Mouse (Mus musculus): Measurements from ENCODE around the gene Gm648. TPM values are rescaled to one million over a fixed set of nuclear protein-coding genes. Genes with fewer than 3 reads are reported as not detected.
A peak's percentile ranks its signal among the peaks of the same experiment; 100 is the strongest.

The Gm648 gene
- polyA plus RNA-seq (2014; fragmentation: Nextera tagmentation; extraction: Ambion mirVana): 0.19 TPM in 1 of 2 replicates, not detected in the other

GRCm38 (mm10) chrX:56549506-56549905, at the start of gene Gm648:
Gene Gm648 (minus strand): TSS chrX:56549606.
- Histone ChIP-seq H3K27ac (ENCODE audit: low read depth, low read length) (no peak within 1 kb of the TSS), H3K9ac (ENCODE audit: low read length) (no peak within 1 kb of the TSS), H3K9me3 (ENCODE audit: control insufficient read depth, low read length) (no peaks in the 10 kb centered on the region), H3K4me3 (ENCODE audit: low read depth, low read length) (no peak within 1 kb of the TSS), H3K36me3 (ENCODE audit: control insufficient read depth, insufficient read depth, low read length) (no peaks in the 10 kb centered on the region), H3K27me3 (ENCODE audit: control insufficient read depth, insufficient read depth, low read length) (no peaks in the 10 kb centered on the region), H3K4me2 (ENCODE audit: low read depth, low read length, severe bottlenecking) (no peak within 1 kb of the TSS), H3K4me1 (replicated peaks; ENCODE audit: control insufficient read depth, insufficient read depth, low read length) (no peaks in the 10 kb centered on the region)
- DNase-seq (ENCODE audit: low spot score): no peak
- WGBS: 85% methylated on average over 7 of the region's 7 CpGs
- ATAC-seq (replicated peaks; ENCODE audit: low FRiP score): no peak

DNA sequence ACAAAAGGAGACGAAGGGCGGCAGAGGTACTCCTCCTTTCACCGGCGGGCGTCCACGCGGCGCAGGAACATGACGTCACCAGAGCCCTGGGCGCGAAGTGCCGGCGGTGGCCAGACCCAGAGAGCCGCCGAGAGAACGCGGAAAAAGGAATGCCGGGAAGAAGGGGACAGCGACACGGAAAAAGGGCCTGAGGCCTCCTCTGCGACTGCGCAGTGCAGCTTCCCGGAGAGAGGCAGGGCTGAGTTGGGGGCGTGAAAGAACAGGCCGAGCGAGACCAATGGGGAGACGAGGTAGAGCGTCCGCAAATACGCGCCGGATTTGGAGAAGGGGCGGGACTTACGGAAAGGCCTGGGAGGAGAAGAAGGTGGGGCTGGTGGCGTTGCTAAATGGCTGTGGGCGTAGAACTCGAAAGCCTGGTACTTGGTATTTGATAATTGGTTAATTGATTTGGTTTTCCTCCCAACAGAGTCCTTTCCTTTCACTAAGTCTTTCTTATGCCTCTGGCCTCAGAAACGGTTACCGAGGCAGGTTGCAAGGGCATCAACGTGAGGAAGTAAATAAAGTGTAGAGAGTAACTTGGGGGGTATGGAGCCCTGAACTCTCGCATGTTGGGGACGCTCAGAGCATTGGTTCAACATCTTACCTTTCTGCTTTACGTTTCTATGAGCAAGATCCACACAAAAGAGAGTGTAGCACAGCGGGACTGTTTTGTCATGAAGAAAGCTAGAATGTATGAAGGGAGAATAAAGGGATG, 48.7 kb upstream of the Gm648 start, which contains the start of gene Mmgt1:
Gene Mmgt1, minus strand, starts transcription at position 183 of the 754 bp plus-strand sequence.
- Histone ChIP-seq H3K4me2 (ENCODE audit: low read depth, low read length, severe bottlenecking) (peak within 1 kb of the TSS; percentile 51), H3K4me3 (ENCODE audit: low read depth, low read length) (peak within 1 kb of the TSS; percentile 61), H3K27ac (ENCODE audit: low read depth, low read length) (0 out of 2 replicates have a peak within 1 kb of the TSS, but pooled peaks have one; percentile 25), H3K4me1 (replicated peaks; ENCODE audit: control insufficient read depth, insufficient read depth, low read length) (no peaks in the 10 kb centered on the region), H3K9me3 (ENCODE audit: control insufficient read depth, low read length) (no peaks in the 10 kb centered on the region), H3K9ac (ENCODE audit: low read length) (peak within 1 kb of the TSS; percentile 83), H3K27me3 (ENCODE audit: control insufficient read depth, insufficient read depth, low read length) (no peaks in the 10 kb centered on the region), H3K36me3 (ENCODE audit: control insufficient read depth, insufficient read depth, low read length) (no peaks in the 10 kb centered on the region)
- DNase-seq (ENCODE audit: low spot score) (peak; percentile 94), ATAC-seq (replicated peaks; ENCODE audit: low FRiP score) (peak; percentile 99)
- 10% methylated on average over 44 of the region's 44 CpGs for WGBS

DNA sequence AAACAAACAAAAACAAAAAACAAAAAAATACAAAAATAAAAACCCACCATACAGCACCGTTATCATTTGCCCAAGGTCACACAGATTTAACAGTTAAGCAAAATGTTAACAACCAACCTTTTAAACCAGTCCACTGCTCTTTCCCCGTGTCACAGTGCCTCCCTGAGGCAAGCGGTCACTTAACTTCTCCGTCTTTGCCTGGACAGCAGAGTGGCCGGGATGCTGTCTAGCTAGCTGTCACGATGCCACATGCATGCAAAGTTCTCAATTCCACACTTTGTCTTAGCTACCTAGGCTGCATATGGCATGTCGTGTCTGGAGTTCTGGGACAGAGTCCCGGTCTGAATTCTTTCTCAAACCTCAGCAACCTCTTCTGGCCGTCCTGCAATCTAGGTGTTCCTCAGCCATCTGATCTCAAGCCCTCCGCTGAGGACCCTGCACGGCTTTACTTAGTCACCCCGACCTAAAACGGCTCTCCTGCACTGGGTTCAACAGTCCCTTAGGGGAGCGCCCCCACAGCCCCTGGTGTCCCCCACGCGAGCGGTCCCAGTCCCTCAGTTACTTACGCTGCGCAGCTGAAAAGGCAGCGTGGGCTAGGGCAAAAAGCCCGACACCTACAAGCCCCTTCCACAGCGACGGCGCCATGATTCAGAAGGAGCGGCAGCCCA, 47.9 kb upstream of the Gm648 start:
- WGBS: 16% methylated on average over 25 of the region's 25 CpGs
- peak overlapping the region; percentile 61 for H3K4me3 ChIP-seq (ENCODE audit: low read depth, low read length)
- H3K27me3 ChIP-seq (ENCODE audit: control insufficient read depth, insufficient read depth, low read length): no peaks in the 10 kb centered on the region
- no peaks in the 10 kb centered on the region for H3K4me1 ChIP-seq (replicated peaks; ENCODE audit: control insufficient read depth, insufficient read depth, low read length)
- peak overlapping the region; percentile 83 for H3K9ac ChIP-seq (ENCODE audit: low read length)
- no peaks in the 10 kb centered on the region for H3K9me3 ChIP-seq (ENCODE audit: control insufficient read depth, low read length)
- peak; percentile 49 for DNase-seq (ENCODE audit: low spot score)
- peak; percentile 78 for ATAC-seq (replicated peaks; ENCODE audit: low FRiP score)
- H3K27ac ChIP-seq (ENCODE audit: low read depth, low read length): 0 out of 2 replicates have a peak overlapping the region, but pooled peaks have one; percentile 25
- H3K4me2 ChIP-seq (ENCODE audit: low read depth, low read length, severe bottlenecking): peak overlapping the region; percentile 41; the same call in 1 of the 2 replicates
- H3K36me3 ChIP-seq (ENCODE audit: control insufficient read depth, insufficient read depth, low read length): no peaks in the 10 kb centered on the region

DNA sequence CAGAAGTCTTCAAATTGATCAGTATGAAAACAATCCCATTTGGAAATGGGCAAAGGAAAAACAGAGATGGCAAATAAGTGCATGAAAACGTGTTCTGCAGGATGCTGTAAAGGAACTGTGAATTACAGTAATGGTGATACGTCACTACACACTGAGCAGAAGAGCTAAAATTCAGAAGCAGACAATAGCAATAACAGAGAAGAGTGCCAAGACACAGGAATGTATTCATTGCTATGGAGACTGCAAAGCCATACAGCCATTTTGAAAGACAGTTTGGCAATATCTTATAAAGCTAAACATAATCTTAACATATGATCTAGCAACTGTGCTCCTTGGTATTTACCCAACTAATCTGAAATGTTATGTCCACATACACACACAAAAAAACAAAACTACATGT, 28.8 kb upstream of the Gm648 start:
- no peaks in the 10 kb centered on the region for H3K36me3 ChIP-seq (ENCODE audit: control insufficient read depth, insufficient read depth, low read length)
- no peaks in the 10 kb centered on the region for H3K27me3 ChIP-seq (ENCODE audit: control insufficient read depth, insufficient read depth, low read length)
- ATAC-seq (replicated peaks; ENCODE audit: low FRiP score) (no peak), DNase-seq (ENCODE audit: low spot score) (no peak)
- H3K4me1 ChIP-seq (replicated peaks; ENCODE audit: control insufficient read depth, insufficient read depth, low read length): no peaks in the 10 kb centered on the region
- H3K9me3 ChIP-seq (ENCODE audit: control insufficient read depth, low read length): no peaks in the 10 kb centered on the region
- WGBS: 79% methylated on average over 2 of the region's 2 CpGs
- H3K27ac ChIP-seq (ENCODE audit: low read depth, low read length): no peak overlapping the region
- H3K9ac ChIP-seq (ENCODE audit: low read length): no peak overlapping the region
- H3K4me2 ChIP-seq (ENCODE audit: low read depth, low read length, severe bottlenecking): no peak overlapping the region
- H3K4me3 ChIP-seq (ENCODE audit: low read depth, low read length): no peak overlapping the region

- ATAC-seq (replicated peaks; ENCODE audit: low FRiP score) (no peak), DNase-seq (ENCODE audit: low spot score) (no peak)
- no peak overlapping the region for H3K27ac ChIP-seq (ENCODE audit: low read depth, low read length)
- WGBS: 18% methylated on average over 6 of the region's 6 CpGs
- no peak overlapping the region for H3K9ac ChIP-seq (ENCODE audit: low read length)
- no peak overlapping the region for H3K4me2 ChIP-seq (ENCODE audit: low read depth, low read length, severe bottlenecking)
- no peaks in the 10 kb centered on the region for H3K27me3 ChIP-seq (ENCODE audit: control insufficient read depth, insufficient read depth, low read length)
- H3K4me1 ChIP-seq (replicated peaks; ENCODE audit: control insufficient read depth, insufficient read depth, low read length): no peaks in the 10 kb centered on the region
- no peaks in the 10 kb centered on the region for H3K9me3 ChIP-seq (ENCODE audit: control insufficient read depth, low read length)
- no peak overlapping the region for H3K4me3 ChIP-seq (ENCODE audit: low read depth, low read length)
- no peaks in the 10 kb centered on the region for H3K36me3 ChIP-seq (ENCODE audit: control insufficient read depth, insufficient read depth, low read length)
These were observed 23.1 kb upstream of the Gm648 start for GRCm38 (mm10) chrX:56572465-56572864.

DNA sequence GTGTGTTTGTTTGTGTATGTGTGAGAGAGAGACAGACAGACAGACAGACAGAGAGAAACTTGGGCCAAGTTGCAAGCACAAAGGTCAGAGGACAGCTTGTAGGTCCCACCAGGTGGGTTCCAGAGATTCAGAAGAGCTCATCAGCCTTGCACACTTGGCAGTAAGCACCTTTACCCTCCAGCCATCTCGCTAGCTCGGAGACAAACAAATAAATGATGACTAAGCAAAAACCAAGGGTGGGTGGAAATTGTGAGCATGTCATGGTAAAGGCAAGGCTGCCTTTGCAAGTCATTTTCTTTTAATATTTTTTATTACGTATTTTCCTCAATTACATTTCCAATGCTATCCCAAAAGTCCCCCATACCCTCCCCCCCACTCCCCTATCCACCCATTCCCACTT, 4.2 kb upstream of the Gm648 start:
- WGBS: 90% methylated on average over 3 of the region's 3 CpGs
- no peak for ATAC-seq (replicated peaks; ENCODE audit: low FRiP score)

DNA sequence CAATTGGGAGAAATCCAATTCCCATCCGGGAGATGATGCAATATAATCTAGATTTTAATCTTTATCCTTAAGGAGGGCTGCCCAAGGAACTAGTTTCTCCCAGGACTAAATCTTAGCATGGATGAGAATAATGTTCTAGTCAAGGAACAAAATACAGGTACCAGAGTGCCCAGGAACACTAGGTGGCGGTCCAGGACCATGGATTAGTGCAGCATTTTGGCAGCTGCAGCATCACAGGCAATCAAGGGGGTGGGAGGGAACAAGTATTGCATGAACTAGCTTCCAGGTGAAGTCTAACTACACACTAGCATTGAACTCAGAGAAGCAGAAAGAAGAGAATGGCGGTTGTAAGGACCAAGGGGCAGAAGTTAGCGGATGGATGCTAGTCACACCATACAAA, 12.2 kb downstream of the Gm648 start:
- WGBS: 49% methylated on average over 4 of the region's 4 CpGs
- ATAC-seq (replicated peaks; ENCODE audit: low FRiP score): no peak
- Histone ChIP-seq H3K4me3 (ENCODE audit: low read depth, low read length) (no peak overlapping the region), H3K36me3 (ENCODE audit: control insufficient read depth, insufficient read depth, low read length) (no peaks in the 10 kb centered on the region), H3K9me3 (ENCODE audit: control insufficient read depth, low read length) (no peaks in the 10 kb centered on the region), H3K4me2 (ENCODE audit: low read depth, low read length, severe bottlenecking) (no peak overlapping the region), H3K4me1 (replicated peaks; ENCODE audit: control insufficient read depth, insufficient read depth, low read length) (no peaks in the 10 kb centered on the region), H3K27me3 (ENCODE audit: control insufficient read depth, insufficient read depth, low read length) (no peaks in the 10 kb centered on the region), H3K27ac (ENCODE audit: low read depth, low read length) (no peak overlapping the region), H3K9ac (ENCODE audit: low read length) (no peak overlapping the region)
- DNase-seq (ENCODE audit: low spot score): peak; percentile 52

More for the DNA sequence above, 4.2 kb upstream of the Gm648 start:
- H3K36me3 ChIP-seq (ENCODE audit: control insufficient read depth, insufficient read depth, low read length): no peaks in the 10 kb centered on the region
- H3K4me2 ChIP-seq (ENCODE audit: low read depth, low read length, severe bottlenecking): no peak overlapping the region
- H3K27me3 ChIP-seq (ENCODE audit: control insufficient read depth, insufficient read depth, low read length): no peaks in the 10 kb centered on the region
- no peak overlapping the region for H3K9ac ChIP-seq (ENCODE audit: low read length)
- no peak overlapping the region for H3K4me3 ChIP-seq (ENCODE audit: low read depth, low read length)
- no peak overlapping the region for H3K27ac ChIP-seq (ENCODE audit: low read depth, low read length)
- no peaks in the 10 kb centered on the region for H3K4me1 ChIP-seq (replicated peaks; ENCODE audit: control insufficient read depth, insufficient read depth, low read length)
- no peak for DNase-seq (ENCODE audit: low spot score)
- H3K9me3 ChIP-seq (ENCODE audit: control insufficient read depth, low read length): no peaks in the 10 kb centered on the region

- H3K27me3 ChIP-seq (ENCODE audit: control insufficient read depth, insufficient read depth, low read length): no peaks in the 10 kb centered on the region
- H3K9me3 ChIP-seq (ENCODE audit: control insufficient read depth, low read length): no peaks in the 10 kb centered on the region
- H3K4me1 ChIP-seq (replicated peaks; ENCODE audit: control insufficient read depth, insufficient read depth, low read length): no peaks in the 10 kb centered on the region
- WGBS: 2% methylated on average over 3 of the region's 3 CpGs
- no peak overlapping the region for H3K9ac ChIP-seq (ENCODE audit: low read length)
- no peaks in the 10 kb centered on the region for H3K36me3 ChIP-seq (ENCODE audit: control insufficient read depth, insufficient read depth, low read length)
- no peak for ATAC-seq (replicated peaks; ENCODE audit: low FRiP score)
- no peak overlapping the region for H3K27ac ChIP-seq (ENCODE audit: low read depth, low read length)
- DNase-seq (ENCODE audit: low spot score): peak; percentile 73
- H3K4me2 ChIP-seq (ENCODE audit: low read depth, low read length, severe bottlenecking): no peak overlapping the region
- no peak overlapping the region for H3K4me3 ChIP-seq (ENCODE audit: low read depth, low read length)
These were observed 18.1 kb downstream of the Gm648 start for GRCm38 (mm10) chrX:56531266-56531665.
